Mouse (Mus musculus) neural tube, embryonic 13.5 days (tissue): ENCODE data around the gene Fam129a. TPM values are rescaled to one million over a fixed set of nuclear protein-coding genes. Genes with fewer than 3 reads are reported as not detected.
A peak's percentile ranks its signal among the peaks of the same experiment; 100 is the strongest.
"Not testable (repeated sequence)": the region's sequence is repeated elsewhere in the genome, so short reads cannot be mapped to it uniquely, and the experiment has no call there.

Source experiments
- ATAC-seq: fragments of 200-750 bp; cut with Nextera tagmentation; 2 replicates; pipeline ENCODE4 v1.8.0; 2017; ENCODE audit warnings: low read depth, mild to moderate bottlenecking, moderate TSS enrichment, moderate library complexity
- H3K27ac ChIP-seq: fragments of 300-500 bp; sonication (generic); replicated peaks from 2 replicates; pipeline ENCODE4 v1.5.1; 2015; ENCODE audit warnings: moderate library complexity, mild to moderate bottlenecking, inconsistent platforms
- H3K27me3 ChIP-seq: fragments of 300-500 bp; sonication (generic); 2 replicates; pipeline ENCODE4 v1.6.1; 2015; ENCODE audit warnings: mild to moderate bottlenecking, inconsistent platforms
- H3K36me3 ChIP-seq: fragments of 300-500 bp; sonication (generic); 2 replicates; pipeline ENCODE4 v1.6.1; 2015; ENCODE audit warnings: mild to moderate bottlenecking, inconsistent platforms
- H3K4me1 ChIP-seq: fragments of 300-500 bp; sonication (generic); replicated peaks from 2 replicates; pipeline ENCODE4 v1.6.1; 2015; ENCODE audit warnings: inconsistent platforms
- H3K4me2 ChIP-seq: fragments of 300-500 bp; sonication (generic); 2 replicates; pipeline ENCODE4 v1.6.1; 2015; ENCODE audit warnings: inconsistent platforms, mild to moderate bottlenecking, moderate library complexity
- H3K4me3 ChIP-seq: fragments of 300-500 bp; sonication (generic); 2 replicates; pipeline ENCODE4 v1.5.1; 2015; ENCODE audit warnings: mild to moderate bottlenecking, inconsistent platforms
- H3K9ac ChIP-seq: fragments of 300-500 bp; sonication (generic); 2 replicates; pipeline ENCODE4 v1.6.1; 2015; ENCODE audit warnings: moderate library complexity, mild to moderate bottlenecking, inconsistent platforms
- H3K9me3 ChIP-seq: fragments of 300-500 bp; sonication (generic); 2 replicates; pipeline ENCODE4 v1.6.1; 2016; ENCODE audit warnings: inconsistent platforms
- WGBS: fragments of 180-500 bp; shearing (Covaris S2); methylation state at CpG from one replicate; pipeline ENCODE4 v1.1.7; 2015; 5-methylcytosine and 5-hydroxymethylcytosine counted together
- polyA plus RNA-seq: library from polyadenylated mRNA; unstranded; fragments of >200 nt; fragmentation: Nextera tagmentation; extraction: Ambion mirVana; gene quantifications from 2 replicates; pipeline ENCODE4 v1.2.1, GENCODE M21; 2015

The Fam129a gene
- polyA plus RNA-seq, 1 experiment from 2014 or later = 5.9 TPM

DNA sequence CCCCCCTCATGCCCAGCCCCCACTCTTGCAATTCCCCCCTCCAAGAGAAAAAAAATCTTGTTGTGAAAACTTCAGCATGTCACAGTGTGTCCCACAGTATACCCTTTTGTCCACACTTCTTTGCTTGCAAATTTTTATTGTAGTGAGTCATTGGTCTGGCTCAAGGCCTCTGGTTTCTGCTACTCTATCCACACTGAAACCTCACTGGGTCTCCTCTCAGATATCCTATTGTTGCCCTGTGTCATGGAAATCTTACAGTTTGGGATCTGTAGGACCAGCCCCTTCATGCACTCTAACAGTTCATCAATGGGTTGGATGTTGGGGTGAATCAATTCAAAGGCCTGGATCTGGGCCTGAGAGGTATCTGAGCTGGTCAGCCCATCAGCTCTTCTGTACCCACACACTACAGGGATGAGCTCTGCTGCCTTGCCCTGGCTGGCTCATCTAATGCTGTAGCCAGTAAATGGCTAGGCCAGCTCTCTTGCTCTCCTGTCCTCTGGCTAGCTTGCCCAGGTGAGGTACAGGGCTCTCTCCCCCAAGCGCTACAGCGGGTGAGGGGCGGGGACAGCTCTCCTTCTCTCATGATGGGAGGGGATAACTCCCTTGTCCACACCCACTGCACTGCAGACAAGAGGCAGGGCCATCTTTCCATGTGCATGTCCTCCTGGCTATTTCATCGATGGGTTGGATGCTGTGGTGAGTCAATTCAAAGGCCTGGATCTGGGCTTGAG is 109.1 kb downstream of the Fam129a start:
- Histone ChIP-seq H3K4me2 (no peak overlapping the region), H3K36me3 (no peaks in the 10 kb centered on the region), H3K4me3 (no peak overlapping the region), H3K27ac (no peak overlapping the region), H3K27me3 (no peaks in the 10 kb centered on the region), H3K9ac (no peak overlapping the region), H3K4me1 (peaks cover 15% of the 10 kb centered on the region), H3K9me3 (no peaks in the 10 kb centered on the region)
- 93% methylated on average over 4 of the region's 4 CpGs for WGBS
- ATAC-seq = no peak

DNA sequence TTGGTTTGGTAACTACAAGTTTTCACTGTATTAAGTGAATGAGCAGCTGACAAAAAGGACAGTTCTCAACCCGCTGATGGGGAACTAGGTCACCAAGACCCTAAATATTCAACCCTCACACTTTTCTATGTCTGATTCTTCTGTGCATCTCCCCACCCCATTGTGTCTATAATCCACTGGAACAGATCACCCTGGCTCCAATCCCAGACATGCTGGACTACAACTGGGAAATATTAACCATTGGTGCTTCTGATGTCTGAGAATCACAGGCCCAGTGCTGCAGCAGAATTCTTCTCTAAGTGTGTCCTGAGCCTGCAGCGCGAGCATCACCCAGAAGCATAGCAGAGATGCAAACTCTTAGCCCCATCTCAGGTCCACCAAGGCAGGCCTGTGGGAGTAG is 110.0 kb downstream of the Fam129a start:
- Histone ChIP-seq H3K4me2 (no peak overlapping the region), H3K27me3 (no peaks in the 10 kb centered on the region), H3K9me3 (no peaks in the 10 kb centered on the region), H3K4me1 (peaks cover 23% of the 10 kb centered on the region), H3K27ac (no peak overlapping the region), H3K36me3 (no peaks in the 10 kb centered on the region), H3K4me3 (no peak overlapping the region), H3K9ac (no peak overlapping the region)
- 78% methylated on average over 3 of the region's 3 CpGs for WGBS
- no peak for ATAC-seq

DNA sequence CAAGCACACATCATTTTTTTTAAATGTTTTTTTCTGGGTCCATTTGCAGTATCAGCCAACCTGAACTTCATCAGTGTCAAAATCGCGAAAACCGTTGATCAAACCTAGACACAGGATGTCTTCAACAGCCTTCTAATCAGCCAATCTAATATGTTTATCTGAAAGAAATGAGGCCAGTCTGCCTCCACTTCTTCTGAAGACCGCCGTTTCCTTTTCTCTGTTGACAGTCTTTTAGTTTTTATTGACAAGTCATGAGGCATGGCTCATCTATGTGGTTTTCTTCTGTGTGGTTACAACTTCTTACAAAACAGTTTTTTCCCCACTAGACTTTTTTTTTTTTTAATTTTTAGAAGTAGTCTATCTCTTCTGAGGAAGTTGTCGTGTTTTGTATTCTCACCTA is 111.9 kb downstream of the Fam129a start:
- Histone ChIP-seq H3K9ac (no peak overlapping the region), H3K4me3 (no peak overlapping the region), H3K9me3 (no peaks in the 10 kb centered on the region), H3K4me2 (no peak overlapping the region), H3K27me3 (no peaks in the 10 kb centered on the region), H3K36me3 (no peaks in the 10 kb centered on the region), H3K27ac (no peak overlapping the region), H3K4me1 (peaks cover 32% of the 10 kb centered on the region)
- no peak for ATAC-seq
- WGBS = 89% methylated on average over 6 of the region's 6 CpGs

DNA sequence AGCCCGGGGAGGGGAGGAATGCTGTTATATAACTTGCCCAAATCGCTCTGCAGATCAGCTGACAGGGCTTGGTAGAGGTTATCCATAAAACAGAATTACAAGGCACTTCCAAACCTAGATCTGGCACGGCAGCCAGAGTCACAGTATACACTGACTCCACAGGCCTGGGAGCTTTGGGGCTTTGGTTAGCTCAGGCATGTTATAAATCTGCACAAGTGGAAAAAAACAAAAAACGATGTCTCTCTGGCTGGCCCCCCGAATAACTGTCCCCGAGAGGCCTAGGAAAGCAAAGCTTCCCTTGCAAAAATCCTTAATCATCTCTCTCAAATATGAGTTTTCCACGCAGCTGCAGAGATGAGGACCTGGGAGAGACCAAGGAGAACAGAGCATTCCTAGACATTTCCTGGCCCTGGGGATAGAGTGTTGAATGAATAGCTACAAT is 113.5 kb downstream of the Fam129a start:
- Histone ChIP-seq H3K4me3 (no peak overlapping the region), H3K36me3 (no peaks in the 10 kb centered on the region), H3K4me2 (no peak overlapping the region), H3K27ac (peak overlapping the region; percentile 3; the same call in 1 of the 2 replicates), H3K27me3 (no peaks in the 10 kb centered on the region), H3K9ac (no peak overlapping the region), H3K9me3 (no peaks in the 10 kb centered on the region), H3K4me1 (peaks cover 32% of the 10 kb centered on the region)
- 49% methylated on average over 7 of the region's 7 CpGs for whole genome bisulfite sequencing
- ATAC-seq = peak; percentile 24; the same call in 1 of the 2 replicates

DNA sequence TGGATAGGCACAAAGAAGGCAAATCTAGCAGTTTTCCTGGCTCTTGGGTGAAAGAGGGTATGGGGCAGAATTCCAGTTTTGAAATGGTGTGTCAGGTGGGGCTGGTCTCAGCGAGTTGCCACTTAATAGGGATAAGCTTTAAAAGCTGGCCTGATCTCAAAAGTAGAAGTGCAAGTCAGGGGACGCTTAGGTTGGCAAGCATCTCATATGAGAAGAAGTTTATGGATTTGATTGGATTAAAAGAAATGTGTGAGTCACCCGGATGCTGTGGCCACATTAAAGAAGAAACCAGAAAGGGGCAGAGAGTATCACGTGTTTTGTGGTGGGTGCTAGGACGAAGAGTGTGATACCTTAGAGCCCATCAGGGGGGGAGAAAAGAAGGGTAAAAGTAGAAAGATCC is 114.0 kb downstream of the Fam129a start:
- ATAC-seq = no peak
- Histone ChIP-seq H3K27ac (peak overlapping the region; percentile 3; the same call in 1 of the 2 replicates), H3K4me3 (no peak overlapping the region), H3K4me2 (no peak overlapping the region), H3K9ac (no peak overlapping the region), H3K9me3 (no peaks in the 10 kb centered on the region), H3K27me3 (no peaks in the 10 kb centered on the region), H3K36me3 (no peaks in the 10 kb centered on the region), H3K4me1 (peaks cover 32% of the 10 kb centered on the region)
- WGBS = 82% methylated on average over 5 of the region's 5 CpGs

- Histone ChIP-seq H3K9ac (no peak overlapping the region), H3K9me3 (no peaks in the 10 kb centered on the region), H3K4me3 (no peak overlapping the region), H3K27me3 (no peaks in the 10 kb centered on the region), H3K36me3 (no peaks in the 10 kb centered on the region), H3K4me2 (no peak overlapping the region), H3K27ac (no peak overlapping the region), H3K4me1 (peaks cover 27% of the 10 kb centered on the region)
- 22% methylated on average over 12 of the region's 12 CpGs for WGBS
- no peak for ATAC-seq
Observed at GRCm38 (mm10) chr1:151685666-151686309, 114.8 kb downstream of the Fam129a start.

- no peaks in the 10 kb centered on the region for H3K27me3 ChIP-seq
- H3K4me1 ChIP-seq = peaks cover 27% of the 10 kb centered on the region
- 66% methylated on average over 8 of the region's 8 CpGs for WGBS
- H3K4me2 ChIP-seq = no peak overlapping the region
- H3K9ac ChIP-seq = no peak overlapping the region
- no peak for ATAC-seq
- no peaks in the 10 kb centered on the region for H3K36me3 ChIP-seq
- H3K4me3 ChIP-seq = no peak overlapping the region
- H3K27ac ChIP-seq = no peak overlapping the region
- no peaks in the 10 kb centered on the region for H3K9me3 ChIP-seq
Observed at GRCm38 (mm10) chr1:151686696-151687095, 115.7 kb downstream of the Fam129a start.

DNA sequence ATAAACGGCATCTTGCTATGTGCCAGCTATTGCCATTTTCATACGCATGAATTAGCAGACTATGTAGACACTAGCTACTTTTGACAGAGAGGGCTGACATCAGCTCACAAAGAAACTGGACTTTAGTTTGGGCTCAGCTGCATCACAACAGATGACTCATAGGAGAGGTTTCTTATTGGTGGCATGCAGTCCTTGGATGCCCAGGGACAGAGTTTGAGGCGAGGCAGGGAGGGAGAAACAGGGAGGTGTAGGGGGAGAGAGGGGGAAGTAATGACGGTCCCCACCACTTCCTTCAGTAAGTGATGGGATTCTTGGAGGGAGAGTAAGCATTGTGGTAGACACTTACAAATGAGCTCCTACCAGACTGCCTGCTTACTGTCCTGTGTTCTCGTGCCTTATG is 118.0 kb downstream of the Fam129a start:
- Histone ChIP-seq H3K4me2 (no peak overlapping the region), H3K9me3 (no peaks in the 10 kb centered on the region), H3K9ac (no peak overlapping the region), H3K4me1 (peaks cover 27% of the 10 kb centered on the region), H3K27me3 (no peaks in the 10 kb centered on the region), H3K4me3 (no peak overlapping the region), H3K36me3 (no peaks in the 10 kb centered on the region), H3K27ac (no peak overlapping the region)
- no peak for ATAC-seq
- whole genome bisulfite sequencing = 81% methylated on average over 5 of the region's 5 CpGs

- WGBS = 78% methylated on average over 8 of the region's 8 CpGs
- ATAC-seq = no peak
Observed at GRCm38 (mm10) chr1:151689561-151689960, 118.6 kb downstream of the Fam129a start.

DNA sequence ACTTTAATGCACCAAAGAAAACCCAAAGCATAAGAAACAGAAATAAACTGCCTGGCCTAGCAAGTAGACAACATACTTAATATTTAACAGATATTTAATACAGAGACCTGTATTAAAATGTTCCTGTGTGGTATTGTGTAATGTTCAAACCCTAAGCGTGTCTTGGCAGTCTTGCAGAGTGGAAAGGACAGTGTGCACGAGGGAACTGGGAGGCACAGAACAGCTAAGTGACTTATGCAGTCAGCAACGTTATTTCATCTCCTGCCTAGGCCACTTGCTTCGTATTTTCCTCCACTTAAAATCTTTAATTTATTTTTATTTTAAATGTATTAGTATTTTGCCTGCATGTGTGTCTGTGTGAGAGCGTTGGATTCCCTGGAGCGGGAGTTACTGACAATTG is 119.1 kb downstream of the Fam129a start:
- WGBS = 83% methylated on average over 6 of the region's 6 CpGs

More at GRCm38 (mm10) chr1:151689561-151689960, 118.6 kb downstream of the Fam129a start:
- H3K27ac ChIP-seq = no peak overlapping the region
- peaks cover 23% of the 10 kb centered on the region for H3K4me1 ChIP-seq
- H3K9me3 ChIP-seq = no peaks in the 10 kb centered on the region
- H3K4me3 ChIP-seq = no peak overlapping the region
- no peak overlapping the region for H3K9ac ChIP-seq
- no peaks in the 10 kb centered on the region for H3K27me3 ChIP-seq
- H3K4me2 ChIP-seq = no peak overlapping the region
- H3K36me3 ChIP-seq = no peaks in the 10 kb centered on the region

GRCm38 (mm10) chr1:151690583-151691193 is 119.7 kb downstream of the Fam129a start:
- Histone ChIP-seq H3K9me3 (no peaks in the 10 kb centered on the region), H3K4me3 (no peak overlapping the region), H3K4me2 (no peak overlapping the region), H3K9ac (no peak overlapping the region), H3K36me3 (no peaks in the 10 kb centered on the region), H3K4me1 (peaks cover 12% of the 10 kb centered on the region), H3K27ac (no peak overlapping the region), H3K27me3 (no peaks in the 10 kb centered on the region)
- no peak for ATAC-seq
- 82% methylated on average over 7 of the region's 7 CpGs for WGBS

More for the DNA sequence above, 119.1 kb downstream of the Fam129a start:
- H3K4me1 ChIP-seq = peaks cover 18% of the 10 kb centered on the region
- H3K27me3 ChIP-seq = no peaks in the 10 kb centered on the region
- no peak overlapping the region for H3K27ac ChIP-seq
- no peaks in the 10 kb centered on the region for H3K9me3 ChIP-seq
- H3K4me3 ChIP-seq = no peak overlapping the region
- H3K9ac ChIP-seq = no peak overlapping the region
- H3K36me3 ChIP-seq = no peaks in the 10 kb centered on the region
- no peak overlapping the region for H3K4me2 ChIP-seq
- ATAC-seq = no peak

GRCm38 (mm10) chr1:151692867-151693266 is 121.9 kb downstream of the Fam129a start:
- H3K4me2 ChIP-seq, ATAC-seq, H3K36me3 ChIP-seq, H3K27ac ChIP-seq, H3K4me1 ChIP-seq, H3K4me3 ChIP-seq, H3K9me3 ChIP-seq, H3K9ac ChIP-seq, H3K27me3 ChIP-seq: not testable (repeated sequence)
- 70% methylated on average over 6 of the region's 6 CpGs for WGBS
